In genomic region chr3:95230495-95231297, GRCm38 (mm10) we compare ENCODE assay signal across 8 mouse cellular contexts. TPM values are rescaled to one million over a fixed set of nuclear protein-coding genes. Genes with fewer than 3 reads are reported as not detected.
DNase-seq lines count a peak whose midpoint lies in the region; ATAC-seq and TF ChIP-seq lines count a peak whose summit lies in the region.

No protein-coding gene starts in this region.

- DNase-seq in adrenal gland, adult (ENCODE audit: inconsistent age in 2 of 2, low spot score in 1 of 2): peak; percentile 45 to 75
- no peak for DNase-seq in adrenal gland, postnatal 25 days
- peak; percentile 52 for DNase-seq in embryo, embryonic 11 days
- DNase-seq in liver, adult 2 months (ENCODE audit: extremely low read depth, low read depth, low spot score): no peak
- DNase-seq in testis, postnatal 10 days (ENCODE audit: low spot score): no peak
- DNase-seq in left cerebral cortex, postnatal 10 days (ENCODE audit: extremely low spot score in 1 of 2, low spot score in 2 of 2): no peak

- TF ChIP-seq CTCF in liver, adult 2 months (IDR thresholded peaks at IDR 0.05; ENCODE audit: low read depth, low read length): no peak

- WGBS in hindbrain, embryonic 12.5 days: 39% methylated on average over 8 of the region's 8 CpGs
- WGBS in liver, adult 2 months: 69% methylated on average over 8 of the region's 8 CpGs
- 35% methylated on average over 8 of the region's 8 CpGs for WGBS in neural tube, embryonic 15.5 days

- intact Hi-C loops in left cerebral cortex, postnatal 10 days (cut with DNase I): no loop called here

- peaks cover 9% of the 10 kb centered on the region; the same call in 1 of the 2 replicates for H3K79me2 ChIP-seq in liver, adult 2 months (ENCODE audit: control insufficient read depth, insufficient read depth, low read length)

- peak overlapping the region; percentile 93 for H3K4me3 ChIP-seq in hindbrain, embryonic 12.5 days
- H3K4me3 ChIP-seq in liver, adult 2 months (ENCODE audit: insufficient read depth, low read depth, low read length): no peak overlapping the region
- peak overlapping the region; percentile 80 for H3K4me3 ChIP-seq in neural tube, embryonic 15.5 days (replicated peaks)

- H3K36me3 ChIP-seq in hindbrain, embryonic 12.5 days: peaks cover 41% of the 10 kb centered on the region
- H3K36me3 ChIP-seq in liver, adult 2 months (ENCODE audit: control insufficient read depth, insufficient read depth, low read length): peaks cover 12% of the 10 kb centered on the region; the same call in 1 of the 2 replicates
- H3K36me3 ChIP-seq in neural tube, embryonic 15.5 days: peaks cover 42% of the 10 kb centered on the region

- no peak for TF ChIP-seq POLR2A in liver, adult 2 months (IDR thresholded peaks at IDR 0.05; ENCODE audit: extremely low read depth, insufficient read depth, low read length)

- no peaks in the 10 kb centered on the region for H3K9me3 ChIP-seq in hindbrain, embryonic 12.5 days (replicated peaks)
- no peaks in the 10 kb centered on the region for H3K9me3 ChIP-seq in neural tube, embryonic 15.5 days (replicated peaks)

- H3K27ac ChIP-seq in hindbrain, embryonic 12.5 days: peak overlapping the region; percentile 96
- H3K27ac ChIP-seq in liver, adult 2 months (replicated peaks; ENCODE audit: insufficient read depth, low read depth, low read length): peak overlapping the region; percentile 78
- H3K27ac ChIP-seq in neural tube, embryonic 15.5 days (replicated peaks): peak overlapping the region; percentile 99

- H3K4me1 ChIP-seq in hindbrain, embryonic 12.5 days: peaks cover 42% of the 10 kb centered on the region
- H3K4me1 ChIP-seq in liver, adult 2 months (ENCODE audit: control insufficient read depth, insufficient read depth, low read length): peaks cover 3% of the 10 kb centered on the region
- peaks cover 50% of the 10 kb centered on the region for H3K4me1 ChIP-seq in neural tube, embryonic 15.5 days

- no peaks in the 10 kb centered on the region for H3K27me3 ChIP-seq in hindbrain, embryonic 12.5 days
- no peaks in the 10 kb centered on the region for H3K27me3 ChIP-seq in liver, adult 2 months (ENCODE audit: control insufficient read depth, insufficient read depth, low read length)
- H3K27me3 ChIP-seq in neural tube, embryonic 15.5 days (replicated peaks): no peaks in the 10 kb centered on the region

- ATAC-seq in hindbrain, embryonic 12.5 days (ENCODE audit: low FRiP score): peak; percentile 24; the same call in 1 of the 2 replicates
- ATAC-seq in neural tube, embryonic 15.5 days (ENCODE audit: low FRiP score): no peak

- H3K9ac ChIP-seq in hindbrain, embryonic 12.5 days: peak overlapping the region; percentile 97
- H3K9ac ChIP-seq in liver, adult 2 months (ENCODE audit: low read depth, low read length): peak overlapping the region; percentile 45
- peak overlapping the region; percentile 83 for H3K9ac ChIP-seq in neural tube, embryonic 15.5 days (replicated peaks)

- peak overlapping the region; percentile 69 for H3K4me2 ChIP-seq in hindbrain, embryonic 12.5 days (replicated peaks)
- peak overlapping the region; percentile 86 for H3K4me2 ChIP-seq in neural tube, embryonic 15.5 days

RNA-seq across cellular contexts. Expression of gene Mllt11, which starts 1.3 kb away (rescaled TPM):
- total RNA-seq in adrenal gland, postnatal 25 days (2021): 7.6 and 8.9 TPM in 2 replicates
- polyA plus RNA-seq in hindbrain, embryonic 12.5 days (2016; fragmentation: Nextera tagmentation; extraction: Ambion mirVana): 116 and 124 TPM in 2 replicates
- 0.81 and 0.83 TPM in 2 replicates for total RNA-seq in liver, adult 2 months (2014; rRNA removed)
- polyA plus RNA-seq in liver, adult 2 months (2012; rRNA removed): 0.81 and 1.4 TPM in 2 replicates
- polyA plus RNA-seq in neural tube, embryonic 15.5 days (2015; fragmentation: Nextera tagmentation; extraction: Ambion mirVana): 250 and 346 TPM in 2 replicates
- 100 to 1,000 TPM; 599 to 606 TPM for total RNA-seq in left cerebral cortex, postnatal 10 days (2021)

RNA-seq across cellular contexts. Expression of gene Cdc42se1, which starts 2.2 kb away (rescaled TPM):
- total RNA-seq in adrenal gland, postnatal 25 days (2021): 94.6 and 101 TPM in 2 replicates
- 91.7 and 95.8 TPM in 2 replicates for polyA plus RNA-seq in hindbrain, embryonic 12.5 days (2016; fragmentation: Nextera tagmentation; extraction: Ambion mirVana)
- total RNA-seq in liver, adult 2 months (2014; rRNA removed): 8.9 and 12.3 TPM in 2 replicates
- 12.4 and 13.1 TPM in 2 replicates for polyA plus RNA-seq in liver, adult 2 months (2012; rRNA removed)
- 46.2 and 55.5 TPM in 2 replicates for polyA plus RNA-seq in neural tube, embryonic 15.5 days (2015; fragmentation: Nextera tagmentation; extraction: Ambion mirVana)
- total RNA-seq in left cerebral cortex, postnatal 10 days (2021): 10 to 100 TPM; 66.1 to 71.3 TPM

RNA-seq across cellular contexts. Expression of gene Gm128, which starts 10.7 kb away (rescaled TPM):
- total RNA-seq in adrenal gland, postnatal 25 days (2021): 0.24 TPM in 1 of 2 replicates, not detected in the other
- 0.25 and 0.42 TPM in 2 replicates for polyA plus RNA-seq in hindbrain, embryonic 12.5 days (2016; fragmentation: Nextera tagmentation; extraction: Ambion mirVana)
- 0.09 TPM in 1 of 2 replicates, not detected in the other for total RNA-seq in liver, adult 2 months (2014; rRNA removed)
- polyA plus RNA-seq in liver, adult 2 months (2012; rRNA removed): 0.06 TPM in 1 of 2 replicates, not detected in the other
- polyA plus RNA-seq in neural tube, embryonic 15.5 days (2015; fragmentation: Nextera tagmentation; extraction: Ambion mirVana): 0.13 and 0.18 TPM in 2 replicates
- not detected for total RNA-seq in left cerebral cortex, postnatal 10 days (2021)

RNA-seq across cellular contexts. Expression of gene Gabpb2, which starts 13.0 kb away (rescaled TPM):
- 25.8 and 33.1 TPM in 2 replicates for total RNA-seq in adrenal gland, postnatal 25 days (2021)
- polyA plus RNA-seq in hindbrain, embryonic 12.5 days (2016; fragmentation: Nextera tagmentation; extraction: Ambion mirVana): 10.1 and 10.8 TPM in 2 replicates
- 13.7 and 17.6 TPM in 2 replicates for total RNA-seq in liver, adult 2 months (2014; rRNA removed)
- polyA plus RNA-seq in liver, adult 2 months (2012; rRNA removed): 4.4 and 6.1 TPM in 2 replicates
- 2.8 and 3.9 TPM in 2 replicates for polyA plus RNA-seq in neural tube, embryonic 15.5 days (2015; fragmentation: Nextera tagmentation; extraction: Ambion mirVana)
- total RNA-seq in left cerebral cortex, postnatal 10 days (2021): 1 to 10 TPM; 7.6 to 8.5 TPM

RNA-seq across cellular contexts. Expression of gene Bnipl, which starts 20.3 kb away (rescaled TPM):
- total RNA-seq in adrenal gland, postnatal 25 days (2021): 0.24 TPM in 1 of 2 replicates, not detected in the other
- polyA plus RNA-seq in hindbrain, embryonic 12.5 days (2016; fragmentation: Nextera tagmentation; extraction: Ambion mirVana): 1.0 and 1.1 TPM in 2 replicates
- total RNA-seq in liver, adult 2 months (2014; rRNA removed): 0.07 TPM in 1 of 2 replicates, not detected in the other
- polyA plus RNA-seq in liver, adult 2 months (2012; rRNA removed): 0.16 TPM in 1 of 2 replicates, not detected in the other
- polyA plus RNA-seq in neural tube, embryonic 15.5 days (2015; fragmentation: Nextera tagmentation; extraction: Ambion mirVana): 0.29 TPM in 1 of 2 replicates, not detected in the other
- under 1 TPM; 0.58 to 0.63 TPM for total RNA-seq in left cerebral cortex, postnatal 10 days (2021)

Comparison
In these comparisons a context has a peak if more than half of its experiments do, and no peak if none do; other contexts are left out.
1. DNase-seq: peak in adrenal gland, adult (2 of 2) and embryo, embryonic 11 days (single experiment); none in adrenal gland, postnatal 25 days (single experiment), liver, adult 2 months (single experiment), testis, postnatal 10 days (single experiment) and left cerebral cortex, postnatal 10 days (0 of 2).
2. H3K9ac ChIP-seq: peak in every context shown above with its lines; median percentile 97 in hindbrain, embryonic 12.5 days; 83 in neural tube, embryonic 15.5 days; 45 in liver, adult 2 months.
3. RNA of gene Mllt11, which starts 1.3 kb away (total RNA-seq): 599 to 606 TPM in left cerebral cortex, postnatal 10 days; 7.6 to 8.9 TPM in adrenal gland, postnatal 25 days and 0.81 to 0.83 TPM in liver, adult 2 months; every median in the first group is over 10 times any median in the second.
4. Peak in every context shown above with its lines, with median percentiles within 50 percentile points of each other: H3K27ac ChIP-seq.